Mouse (Mus musculus): ENCODE results near the gene Nkx2-3. TPM values are rescaled to one million over a fixed set of nuclear protein-coding genes. Genes with fewer than 3 reads are reported as not detected.

Gene Nkx2-3
- polyA plus RNA-seq, 1 experiment, result 7.4 TPM

GRCm38 (mm10) chr19:43619916-43620479, 7.9 kb downstream of the Nkx2-3 start:
- H3K27ac ChIP-seq (ENCODE audit: insufficient read depth, low read length), result no peak overlapping the region
- no peaks in the 10 kb centered on the region for H3K36me3 ChIP-seq (ENCODE audit: control insufficient read depth, insufficient read depth, low read length)
- TF ChIP-seq CTCF (IDR thresholded peaks at IDR 0.05; ENCODE audit: extremely low read depth, insufficient read depth, insufficient read length, insufficient replicate concordance) (no peak), POLR2A (IDR thresholded peaks at IDR 0.05; ENCODE audit: low read depth, low read length) (no peak)
- WGBS, result 84% methylated on average over 18 of the region's 18 CpGs
- peaks cover 7% of the 10 kb centered on the region for H3K4me1 ChIP-seq (ENCODE audit: control insufficient read depth, insufficient read depth, insufficient read length)
- DNase-seq (ENCODE audit: low read depth in 1 of 2, low spot score in 2 of 2), result no peak
- no peak overlapping the region for H3K4me3 ChIP-seq (ENCODE audit: extremely low read depth, insufficient read depth, insufficient read length)
- H3K27me3 ChIP-seq (ENCODE audit: control insufficient read depth, insufficient read depth, low read length), result peaks cover 16% of the 10 kb centered on the region

- no peaks in the 10 kb centered on the region for H3K27me3 ChIP-seq (ENCODE audit: control insufficient read depth, insufficient read depth, low read length)
- no peaks in the 10 kb centered on the region for H3K4me1 ChIP-seq (ENCODE audit: control insufficient read depth, insufficient read depth, insufficient read length)
- no peaks in the 10 kb centered on the region for H3K36me3 ChIP-seq (ENCODE audit: control insufficient read depth, insufficient read depth, low read length)
- peak; percentile 54 to 64 for DNase-seq (ENCODE audit: low read depth in 1 of 2, low spot score in 2 of 2)
- H3K4me3 ChIP-seq (ENCODE audit: extremely low read depth, insufficient read depth, insufficient read length), result no peak overlapping the region
- no peak for TF ChIP-seq POLR2A (IDR thresholded peaks at IDR 0.05; ENCODE audit: low read depth, low read length)
- peak; percentile 98 for TF ChIP-seq CTCF (IDR thresholded peaks at IDR 0.05; ENCODE audit: extremely low read depth, insufficient read depth, insufficient read length, insufficient replicate concordance)
- no peak overlapping the region for H3K27ac ChIP-seq (ENCODE audit: insufficient read depth, low read length)
- WGBS, result 38% methylated on average over 4 of the region's 4 CpGs
Measured at GRCm38 (mm10) chr19:43623913-43624312, 11.8 kb downstream of the Nkx2-3 start.

- H3K4me1 ChIP-seq (ENCODE audit: control insufficient read depth, insufficient read depth, insufficient read length), result no peaks in the 10 kb centered on the region
- DNase-seq (ENCODE audit: low read depth in 1 of 2, low spot score in 2 of 2), result no peak
- 82% methylated on average over 3 of the region's 3 CpGs for WGBS
- H3K4me3 ChIP-seq (ENCODE audit: extremely low read depth, insufficient read depth, insufficient read length), result no peak overlapping the region
- TF ChIP-seq CTCF (IDR thresholded peaks at IDR 0.05; ENCODE audit: extremely low read depth, insufficient read depth, insufficient read length, insufficient replicate concordance) (no peak), POLR2A (IDR thresholded peaks at IDR 0.05; ENCODE audit: low read depth, low read length) (no peak)
- no peaks in the 10 kb centered on the region for H3K36me3 ChIP-seq (ENCODE audit: control insufficient read depth, insufficient read depth, low read length)
- no peak overlapping the region for H3K27ac ChIP-seq (ENCODE audit: insufficient read depth, low read length)
- H3K27me3 ChIP-seq (ENCODE audit: control insufficient read depth, insufficient read depth, low read length), result no peaks in the 10 kb centered on the region
Measured at GRCm38 (mm10) chr19:43626160-43626559, 14.0 kb downstream of the Nkx2-3 start.

GRCm38 (mm10) chr19:43627345-43627744, 15.2 kb downstream of the Nkx2-3 start:
- TF ChIP-seq POLR2A (IDR thresholded peaks at IDR 0.05; ENCODE audit: low read depth, low read length), result no peak
- no peaks in the 10 kb centered on the region for H3K4me1 ChIP-seq (ENCODE audit: control insufficient read depth, insufficient read depth, insufficient read length)
- no peaks in the 10 kb centered on the region for H3K27me3 ChIP-seq (ENCODE audit: control insufficient read depth, insufficient read depth, low read length)
- no peak overlapping the region for H3K4me3 ChIP-seq (ENCODE audit: extremely low read depth, insufficient read depth, insufficient read length)
- DNase-seq (ENCODE audit: low read depth in 1 of 2, low spot score in 2 of 2), result no peak
- H3K36me3 ChIP-seq (ENCODE audit: control insufficient read depth, insufficient read depth, low read length), result no peaks in the 10 kb centered on the region
- 88% methylated on average over 3 of the region's 3 CpGs for WGBS
- H3K27ac ChIP-seq (ENCODE audit: insufficient read depth, low read length), result no peak overlapping the region

- H3K27ac ChIP-seq (ENCODE audit: insufficient read depth, low read length), result no peak overlapping the region
- H3K4me3 ChIP-seq (ENCODE audit: extremely low read depth, insufficient read depth, insufficient read length), result no peak overlapping the region
- H3K4me1 ChIP-seq (ENCODE audit: control insufficient read depth, insufficient read depth, insufficient read length), result no peaks in the 10 kb centered on the region
- H3K27me3 ChIP-seq (ENCODE audit: control insufficient read depth, insufficient read depth, low read length), result no peaks in the 10 kb centered on the region
- WGBS, result 75% methylated on average over 4 of the region's 4 CpGs
- H3K36me3 ChIP-seq (ENCODE audit: control insufficient read depth, insufficient read depth, low read length), result no peaks in the 10 kb centered on the region
- DNase-seq (ENCODE audit: low read depth in 1 of 2, low spot score in 2 of 2), result no peak
- TF ChIP-seq CTCF (IDR thresholded peaks at IDR 0.05; ENCODE audit: extremely low read depth, insufficient read depth, insufficient read length, insufficient replicate concordance) (no peak), POLR2A (IDR thresholded peaks at IDR 0.05; ENCODE audit: low read depth, low read length) (no peak)
Measured at GRCm38 (mm10) chr19:43629088-43629487, 17.0 kb downstream of the Nkx2-3 start.

- Histone ChIP-seq H3K4me3 (ENCODE audit: extremely low read depth, insufficient read depth, insufficient read length) (no peak overlapping the region), H3K27me3 (ENCODE audit: control insufficient read depth, insufficient read depth, low read length) (no peaks in the 10 kb centered on the region), H3K4me1 (ENCODE audit: control insufficient read depth, insufficient read depth, insufficient read length) (no peaks in the 10 kb centered on the region; the same call in 1 of the 2 replicates), H3K27ac (ENCODE audit: insufficient read depth, low read length) (no peak overlapping the region), H3K36me3 (ENCODE audit: control insufficient read depth, insufficient read depth, low read length) (no peaks in the 10 kb centered on the region)
- TF ChIP-seq POLR2A (IDR thresholded peaks at IDR 0.05; ENCODE audit: low read depth, low read length) (no peak), CTCF (IDR thresholded peaks at IDR 0.05; ENCODE audit: extremely low read depth, insufficient read depth, insufficient read length, insufficient replicate concordance) (peak; percentile 94; the same call in 1 of the 2 replicates)
- DNase-seq (ENCODE audit: low read depth in 1 of 2, low spot score in 2 of 2), result peak; percentile 70 to 74
- WGBS, result 31% methylated on average over 12 of the region's 12 CpGs
Measured at GRCm38 (mm10) chr19:43630466-43631251, 18.5 kb downstream of the Nkx2-3 start.

- no peak overlapping the region for H3K4me3 ChIP-seq (ENCODE audit: extremely low read depth, insufficient read depth, insufficient read length)
- H3K27me3 ChIP-seq (ENCODE audit: control insufficient read depth, insufficient read depth, low read length), result no peaks in the 10 kb centered on the region
- 85% methylated on average over 11 of the region's 11 CpGs for WGBS
- no peaks in the 10 kb centered on the region for H3K36me3 ChIP-seq (ENCODE audit: control insufficient read depth, insufficient read depth, low read length)
- TF ChIP-seq CTCF (IDR thresholded peaks at IDR 0.05; ENCODE audit: extremely low read depth, insufficient read depth, insufficient read length, insufficient replicate concordance), result no peak
- no peak for TF ChIP-seq POLR2A (IDR thresholded peaks at IDR 0.05; ENCODE audit: low read depth, low read length)
- peaks cover 26% of the 10 kb centered on the region; the same call in 1 of the 2 replicates for H3K4me1 ChIP-seq (ENCODE audit: control insufficient read depth, insufficient read depth, insufficient read length)
- H3K27ac ChIP-seq (ENCODE audit: insufficient read depth, low read length), result no peak overlapping the region
- DNase-seq (ENCODE audit: low read depth in 1 of 2, low spot score in 2 of 2), result no peak
Measured at GRCm38 (mm10) chr19:43641833-43642232, 29.7 kb downstream of the Nkx2-3 start.
